Mouse (Mus musculus) lung, postnatal 0 days (tissue): ENCODE results near the gene Clcnka. TPM values are rescaled to one million over a fixed set of nuclear protein-coding genes. Genes with fewer than 3 reads are reported as not detected.

Experiments used
- ATAC-seq: fragments of 200-750 bp; cut with Nextera tagmentation; 2 replicates; pipeline ENCODE4 v1.8.0; 2017; ENCODE audit warnings: moderate library complexity
- DNase-seq: peaks from one replicate; pipeline ENCODE4 v3.0.0-alpha.2; 2016; ENCODE audit warnings: low spot score
- H3K27ac ChIP-seq: fragments of 300-500 bp; sonication (generic); 2 replicates; pipeline ENCODE4 v1.5.1; 2014; ENCODE audit warnings: antibody characterized with exemption, mild to moderate bottlenecking, low read length, mixed read lengths
- H3K27me3 ChIP-seq: fragments of 300-500 bp; sonication (generic); replicated peaks from 2 replicates; pipeline ENCODE4 v1.6.1; 2014; ENCODE audit warnings: low read length, mixed read lengths; ENCODE audit not compliant: insufficient read depth
- H3K36me3 ChIP-seq: fragments of 300-500 bp; sonication (generic); 2 replicates; pipeline ENCODE4 v1.6.1; 2014; ENCODE audit warnings: low read length, mixed read lengths; ENCODE audit not compliant: insufficient read depth
- H3K4me1 ChIP-seq: fragments of 300-500 bp; sonication (generic); 2 replicates; pipeline ENCODE4 v1.6.1; 2014; ENCODE audit warnings: antibody characterized with exemption, low read depth, low read length, mixed read lengths; ENCODE audit not compliant: insufficient read depth
- H3K4me2 ChIP-seq: fragments of 300-500 bp; sonication (generic); replicated peaks from 2 replicates; pipeline ENCODE4 v1.6.1; 2014; ENCODE audit warnings: low read depth, mild to moderate bottlenecking, low read length, moderate library complexity, mixed read lengths
- H3K4me3 ChIP-seq: fragments of 300-500 bp; sonication (generic); 2 replicates; pipeline ENCODE4 v1.5.1; 2014; ENCODE audit warnings: low read depth, low read length
- H3K9ac ChIP-seq: fragments of 300-500 bp; sonication (generic); replicated peaks from 2 replicates; pipeline ENCODE4 v1.6.1; 2014; ENCODE audit warnings: low read depth, mild to moderate bottlenecking
- H3K9me3 ChIP-seq: fragments of 300-500 bp; sonication (generic); 2 replicates; pipeline ENCODE4 v1.6.1; 2016; ENCODE audit warnings: low read length, mixed read lengths
- CTCF ChIP-seq: IDR thresholded peaks from 2 replicates; pipeline ENCODE4 v1.5.1; 2016; ENCODE audit warnings: antibody characterized with exemption, mild to moderate bottlenecking
- EP300 ChIP-seq: IDR thresholded peaks from 2 replicates; pipeline ENCODE4 v1.6.1; 2016; ENCODE audit warnings: antibody characterized with exemption, mild to moderate bottlenecking, control low read depth
- whole genome bisulfite sequencing: fragments of 180-500 bp; shearing (Covaris S2); extraction: QIAGEN DNeasy Blood & Tissue Kit; methylation state at CpG from one replicate; pipeline ENCODE4 v1.1.7; 2014; 5-methylcytosine and 5-hydroxymethylcytosine counted together
- polyA plus RNA-seq: library from polyadenylated mRNA; unstranded; fragments of >200 nt; fragmentation: Nextera tagmentation; extraction: Ambion mirVana; gene quantifications from 2 replicates; pipeline ENCODE4 v1.2.1, GENCODE M21; 2015

The Clcnka gene
- polyA plus RNA-seq, 1 experiment from 2014 or later, result 0.11 TPM

GRCm38 (mm10) chr4:141429381-141429780, 30.9 kb upstream of the Clcnka start:
- Histone ChIP-seq H3K9ac (no peak overlapping the region), H3K4me3 (no peak overlapping the region), H3K4me2 (no peak overlapping the region), H3K4me1 (peaks cover 5% of the 10 kb centered on the region), H3K36me3 (no peaks in the 10 kb centered on the region), H3K9me3 (no peaks in the 10 kb centered on the region), H3K27me3 (no peaks in the 10 kb centered on the region), H3K27ac (no peak overlapping the region)
- no peak for TF ChIP-seq EP300
- no peak for TF ChIP-seq CTCF
- DNase-seq (no peak), ATAC-seq (no peak)
- WGBS, result 78% methylated on average over 6 of the region's 6 CpGs

GRCm38 (mm10) chr4:141427921-141428320, 29.4 kb upstream of the Clcnka start:
- H3K4me3 ChIP-seq, result no peak overlapping the region
- no peak for TF ChIP-seq EP300
- no peak for TF ChIP-seq CTCF
- no peak for DNase-seq
- peaks cover 5% of the 10 kb centered on the region for H3K4me1 ChIP-seq
- no peak overlapping the region for H3K27ac ChIP-seq
- H3K36me3 ChIP-seq, result no peaks in the 10 kb centered on the region
- no peaks in the 10 kb centered on the region for H3K9me3 ChIP-seq
- no peak overlapping the region for H3K4me2 ChIP-seq
- no peak overlapping the region for H3K9ac ChIP-seq
- WGBS, result 84% methylated on average over 13 of the region's 13 CpGs
- no peak for ATAC-seq
- H3K27me3 ChIP-seq, result no peaks in the 10 kb centered on the region

- DNase-seq (no peak), ATAC-seq (no peak)
- Histone ChIP-seq H3K27me3 (no peaks in the 10 kb centered on the region), H3K4me1 (peaks cover 5% of the 10 kb centered on the region), H3K9me3 (no peaks in the 10 kb centered on the region), H3K4me2 (no peak overlapping the region), H3K9ac (no peak overlapping the region), H3K36me3 (no peaks in the 10 kb centered on the region), H3K4me3 (no peak overlapping the region), H3K27ac (no peak overlapping the region)
- TF ChIP-seq CTCF (no peak), EP300 (no peak)
- WGBS, result 63% methylated on average over 10 of the region's 10 CpGs
Measured at GRCm38 (mm10) chr4:141426796-141427745, 28.5 kb upstream of the Clcnka start.

- no peak overlapping the region; the same call in 1 of the 2 replicates for H3K9ac ChIP-seq
- peak; percentile 69 for DNase-seq
- H3K4me2 ChIP-seq, result peak overlapping the region; percentile 60
- no peaks in the 10 kb centered on the region for H3K36me3 ChIP-seq
- ATAC-seq, result peak; percentile 68
- no peaks in the 10 kb centered on the region for H3K27me3 ChIP-seq
- H3K4me1 ChIP-seq, result peaks cover 5% of the 10 kb centered on the region
- H3K27ac ChIP-seq, result peak overlapping the region; percentile 29; the same call in 1 of the 2 replicates
- WGBS, result 3% methylated on average over 29 of the region's 36 CpGs
- H3K9me3 ChIP-seq, result no peaks in the 10 kb centered on the region
- TF ChIP-seq CTCF (no peak; the same call in 1 of the 2 replicates), EP300 (no peak)
- H3K4me3 ChIP-seq, result peak overlapping the region; percentile 32
Measured at GRCm38 (mm10) chr4:141425484-141426479, 27.3 kb upstream of the Clcnka start.

- no peak for TF ChIP-seq EP300
- no peak for TF ChIP-seq CTCF
- no peaks in the 10 kb centered on the region for H3K36me3 ChIP-seq
- H3K27me3 ChIP-seq, result no peaks in the 10 kb centered on the region
- no peak overlapping the region for H3K4me3 ChIP-seq
- H3K27ac ChIP-seq, result no peak overlapping the region
- H3K4me1 ChIP-seq, result peaks cover 5% of the 10 kb centered on the region
- no peaks in the 10 kb centered on the region for H3K9me3 ChIP-seq
- 87% methylated on average over 13 of the region's 13 CpGs for WGBS
- DNase-seq (no peak), ATAC-seq (no peak)
- no peak overlapping the region for H3K4me2 ChIP-seq
- H3K9ac ChIP-seq, result no peak overlapping the region
Measured at GRCm38 (mm10) chr4:141423691-141424431, 25.3 kb upstream of the Clcnka start.
